Mouse (Mus musculus) liver, embryonic 14.5 days (tissue): ENCODE data around the gene Plcb1.

Source experiments
- CTCF ChIP-seq: IDR thresholded peaks from 2 replicates; pipeline ENCODE4 v1.5.1; 2016; ENCODE audit warnings: antibody characterized with exemption, low read depth, control low read depth
- EP300 ChIP-seq: IDR thresholded peaks from 2 replicates; pipeline ENCODE4 v1.6.1; 2016; ENCODE audit warnings: antibody characterized with exemption, low read depth

DNA sequence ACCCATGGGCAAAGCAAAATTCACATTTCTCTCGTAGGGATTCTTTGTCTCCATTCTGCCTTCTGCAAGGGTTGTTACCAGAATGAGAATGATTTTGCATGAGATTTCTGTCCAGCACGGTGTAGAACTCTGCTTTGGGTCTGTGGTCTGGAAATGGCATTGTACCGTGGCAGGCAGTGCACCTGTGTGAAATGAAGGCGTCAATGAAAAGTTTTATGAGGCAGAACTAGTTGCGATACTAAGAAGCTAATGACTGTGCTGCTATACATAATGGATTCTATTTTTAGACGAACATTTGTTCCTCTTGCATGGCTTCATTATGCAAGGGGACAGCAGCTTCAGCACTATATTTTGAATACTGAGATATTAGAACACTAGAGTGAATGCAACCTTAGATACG is 39.8 kb downstream of the Plcb1 start:
- TF ChIP-seq CTCF = no peak
- no peak for TF ChIP-seq EP300
